Mouse (Mus musculus) kidney, embryonic 15.5 days (tissue): Measurements from ENCODE around the gene Speer4f2. TPM values are rescaled to one million over a fixed set of nuclear protein-coding genes. Genes with fewer than 3 reads are reported as not detected.

Source experiments
- ATAC-seq: fragments of 200-750 bp; cut with Nextera tagmentation; replicated peaks from 2 replicates; pipeline ENCODE4 v1.8.0; 2017; ENCODE audit warnings: moderate TSS enrichment; ENCODE audit not compliant: low FRiP score
- H3K27ac ChIP-seq: fragments of 300-500 bp; sonication (generic); 2 replicates; pipeline ENCODE4 v1.5.1; 2015; ENCODE audit warnings: mild to moderate bottlenecking, inconsistent platforms
- H3K27me3 ChIP-seq: fragments of 300-500 bp; sonication (generic); 2 replicates; pipeline ENCODE4 v1.6.1; 2015; ENCODE audit warnings: inconsistent platforms
- H3K36me3 ChIP-seq: fragments of 300-500 bp; sonication (generic); 2 replicates; pipeline ENCODE4 v1.6.1; 2015; ENCODE audit warnings: inconsistent platforms
- H3K4me1 ChIP-seq: fragments of 300-500 bp; sonication (generic); 2 replicates; pipeline ENCODE4 v1.6.1; 2015; ENCODE audit warnings: inconsistent platforms
- H3K4me2 ChIP-seq: fragments of 300-500 bp; sonication (generic); 2 replicates; pipeline ENCODE4 v1.6.1; 2015; ENCODE audit warnings: moderate library complexity, mild to moderate bottlenecking, inconsistent platforms
- H3K4me3 ChIP-seq: fragments of 300-500 bp; sonication (generic); replicated peaks from 2 replicates; pipeline ENCODE4 v1.5.1; 2015; ENCODE audit warnings: mild to moderate bottlenecking, inconsistent platforms
- H3K9ac ChIP-seq: fragments of 300-500 bp; sonication (generic); 2 replicates; pipeline ENCODE4 v1.6.1; 2015; ENCODE audit warnings: mild to moderate bottlenecking, inconsistent platforms
- H3K9me3 ChIP-seq: fragments of 300-500 bp; sonication (generic); replicated peaks from 2 replicates; pipeline ENCODE4 v1.6.1; 2016; ENCODE audit warnings: inconsistent platforms
- WGBS: fragments of 180-500 bp; shearing (Covaris S2); methylation state at CpG from one replicate; pipeline ENCODE4 v1.1.7; 2015; ENCODE audit warnings: mixed read lengths; 5-methylcytosine and 5-hydroxymethylcytosine counted together
- polyA plus RNA-seq: library from polyadenylated mRNA; unstranded; fragments of >200 nt; fragmentation: Nextera tagmentation; extraction: Ambion mirVana; gene quantifications from 2 replicates; pipeline ENCODE4 v1.2.1, GENCODE M21; 2015

Speer4f2 gene
- polyA plus RNA-seq, 1 experiment from 2014 or later: not detected

- no peak overlapping the region for H3K4me2 ChIP-seq
- H3K9ac ChIP-seq: no peak overlapping the region
- no peaks in the 10 kb centered on the region for H3K36me3 ChIP-seq
- H3K9me3 ChIP-seq: no peaks in the 10 kb centered on the region
- no peak overlapping the region for H3K27ac ChIP-seq
- no peaks in the 10 kb centered on the region for H3K4me1 ChIP-seq
- H3K27me3 ChIP-seq: no peaks in the 10 kb centered on the region
- H3K4me3 ChIP-seq: no peak overlapping the region
- 20% methylated on average over 4 of the region's 4 CpGs for WGBS
- no peak for ATAC-seq
Measured at GRCm38 (mm10) chr5:17408924-17409660, 36.1 kb downstream of the Speer4f2 start.

GRCm38 (mm10) chr5:17417201-17417600 lies 44.2 kb downstream of the Speer4f2 start:
- Histone ChIP-seq H3K4me2 (no peak overlapping the region), H3K4me1 (peaks cover 10% of the 10 kb centered on the region), H3K36me3 (no peaks in the 10 kb centered on the region), H3K27me3 (no peaks in the 10 kb centered on the region), H3K9me3 (no peaks in the 10 kb centered on the region), H3K9ac (no peak overlapping the region), H3K4me3 (no peak overlapping the region), H3K27ac (no peak overlapping the region)
- no peak; the same call in 1 of the 2 replicates for ATAC-seq
- WGBS: 78% methylated on average over 2 of the region's 2 CpGs

- Histone ChIP-seq H3K4me2 (no peak overlapping the region), H3K9me3 (no peaks in the 10 kb centered on the region), H3K36me3 (no peaks in the 10 kb centered on the region), H3K27ac (peak overlapping the region; percentile 19; the same call in 1 of the 2 replicates), H3K9ac (no peak overlapping the region), H3K4me3 (no peak overlapping the region), H3K27me3 (no peaks in the 10 kb centered on the region), H3K4me1 (peaks cover 10% of the 10 kb centered on the region)
- ATAC-seq: no peak; the same call in 1 of the 2 replicates
- WGBS: 91% methylated on average over 1 of the region's 1 CpGs
Measured at GRCm38 (mm10) chr5:17419215-17419820, 46.3 kb downstream of the Speer4f2 start.

GRCm38 (mm10) chr5:17419921-17420320 lies 46.9 kb downstream of the Speer4f2 start:
- no peaks in the 10 kb centered on the region for H3K36me3 ChIP-seq
- H3K4me1 ChIP-seq: peaks cover 10% of the 10 kb centered on the region
- H3K9ac ChIP-seq: no peak overlapping the region
- ATAC-seq: no peak
- H3K27ac ChIP-seq: peak overlapping the region; percentile 19; the same call in 1 of the 2 replicates
- no peaks in the 10 kb centered on the region for H3K9me3 ChIP-seq
- no peak overlapping the region for H3K4me2 ChIP-seq
- no peak overlapping the region for H3K4me3 ChIP-seq
- H3K27me3 ChIP-seq: no peaks in the 10 kb centered on the region

- ATAC-seq: no peak
- Histone ChIP-seq H3K27ac (no peak overlapping the region), H3K36me3 (no peaks in the 10 kb centered on the region), H3K27me3 (no peaks in the 10 kb centered on the region), H3K4me1 (no peaks in the 10 kb centered on the region), H3K9me3 (no peaks in the 10 kb centered on the region), H3K4me3 (no peak overlapping the region), H3K9ac (no peak overlapping the region), H3K4me2 (no peak overlapping the region)
- 79% methylated on average over 1 of the region's 1 CpGs for WGBS
Measured at GRCm38 (mm10) chr5:17422225-17422624, 49.2 kb downstream of the Speer4f2 start.

GRCm38 (mm10) chr5:17426930-17427329 lies 54.0 kb downstream of the Speer4f2 start:
- H3K9ac ChIP-seq: no peak overlapping the region
- no peaks in the 10 kb centered on the region for H3K27me3 ChIP-seq
- H3K27ac ChIP-seq: no peak overlapping the region
- 96% methylated on average over 1 of the region's 1 CpGs for WGBS
- no peak overlapping the region for H3K4me3 ChIP-seq
- no peak for ATAC-seq
- H3K4me1 ChIP-seq: no peaks in the 10 kb centered on the region
- no peaks in the 10 kb centered on the region for H3K36me3 ChIP-seq
- H3K9me3 ChIP-seq: no peaks in the 10 kb centered on the region
- H3K4me2 ChIP-seq: no peak overlapping the region

Other genes starting within 250 kb of the Speer4f2 start
- gene Speer4f1, start 102.9 kb downstream of the Speer4f2 start, polyA plus RNA-seq: not detected in 2 replicates
- 88.1 and 89.1 TPM in 2 replicates for gene Sema3c, start 201.1 kb downstream of the Speer4f2 start, polyA plus RNA-seq